10 mouse cellular contexts compared by ENCODE assay signal in genomic region chr12:45384864-45385263, GRCm38 (mm10).
DNase-seq lines count a peak whose midpoint lies in the region; ATAC-seq lines count a peak whose summit lies in the region.
"Had no signal": no experiment of that assay in that cellular context is flagged by ENCODE, and none has a peak within 500 bp of the region (broad histone marks: within the 10 kb centered on the region; RNA-seq: fewer than 3 reads in every experiment).

No protein-coding gene starts in this region.

- H3K27me3 ChIP-seq in forebrain, embryonic 14.5 days (replicated peaks; ENCODE audit: control insufficient read depth, insufficient read depth, low read length), result no peaks in the 10 kb centered on the region
- H3K27me3 ChIP-seq in forebrain, embryonic 15.5 days, result no peaks in the 10 kb centered on the region
- H3K27me3 ChIP-seq in embryonic facial prominence, embryonic 14.5 days (replicated peaks; ENCODE audit: control insufficient read depth, insufficient read depth, low read length), result no peaks in the 10 kb centered on the region
- H3K27me3 ChIP-seq in heart, embryonic 12.5 days (replicated peaks), result no peaks in the 10 kb centered on the region
- H3K27me3 ChIP-seq: limb, embryonic 13.5 days had no signal

- no peaks in the 10 kb centered on the region for H3K4me1 ChIP-seq in forebrain, embryonic 14.5 days (ENCODE audit: control insufficient read depth, insufficient read depth, low read length)
- H3K4me1 ChIP-seq in forebrain, embryonic 15.5 days, result no peaks in the 10 kb centered on the region
- H3K4me1 ChIP-seq in embryonic facial prominence, embryonic 14.5 days (ENCODE audit: control insufficient read depth, insufficient read depth, low read length), result no peaks in the 10 kb centered on the region
- no peaks in the 10 kb centered on the region for H3K4me1 ChIP-seq in heart, embryonic 12.5 days (replicated peaks)
- H3K4me1 ChIP-seq: limb, embryonic 13.5 days had no signal

- no peak overlapping the region for H3K4me3 ChIP-seq in forebrain, embryonic 14.5 days (ENCODE audit: low read depth, low read length)
- no peak overlapping the region for H3K4me3 ChIP-seq in forebrain, embryonic 15.5 days
- no peak overlapping the region for H3K4me3 ChIP-seq in embryonic facial prominence, embryonic 14.5 days (ENCODE audit: low read depth, low read length)
- H3K4me3 ChIP-seq in heart, embryonic 12.5 days, result no peak overlapping the region
- H3K4me3 ChIP-seq: limb, embryonic 13.5 days had no signal

- peak; percentile 57 for DNase-seq in forebrain, embryonic 14.5 days (ENCODE audit: low spot score)
- peak; percentile 10 for DNase-seq in lung, postnatal 10 days
- DNase-seq in lung, postnatal 14 days, result no peak
- peak; percentile 8 for DNase-seq in embryonic facial prominence, embryonic 14.5 days (ENCODE audit: low spot score)
- DNase-seq in retina, embryonic 14.5 days (ENCODE audit: low spot score), result peak; percentile 55

- H3K36me3 ChIP-seq in forebrain, embryonic 14.5 days (ENCODE audit: control insufficient read depth, insufficient read depth, low read length), result no peaks in the 10 kb centered on the region
- H3K36me3 ChIP-seq in forebrain, embryonic 15.5 days, result no peaks in the 10 kb centered on the region
- no peaks in the 10 kb centered on the region for H3K36me3 ChIP-seq in embryonic facial prominence, embryonic 14.5 days (ENCODE audit: control insufficient read depth, insufficient read depth, low read length)
- H3K36me3 ChIP-seq in heart, embryonic 12.5 days, result no peaks in the 10 kb centered on the region
- H3K36me3 ChIP-seq: limb, embryonic 13.5 days had no signal

- no peak overlapping the region for H3K9ac ChIP-seq in forebrain, embryonic 14.5 days (ENCODE audit: low read length)
- no peak overlapping the region for H3K9ac ChIP-seq in forebrain, embryonic 15.5 days (replicated peaks)
- H3K9ac ChIP-seq in embryonic facial prominence, embryonic 14.5 days (ENCODE audit: low read depth, low read length), result no peak overlapping the region
- no peak overlapping the region for H3K9ac ChIP-seq in heart, embryonic 12.5 days
- H3K9ac ChIP-seq: limb, embryonic 13.5 days had no signal

- 0 out of 2 replicates have a peak, but pooled peaks cover 4% of the 10 kb centered on the region for H3K9me3 ChIP-seq in forebrain, embryonic 14.5 days (replicated peaks; ENCODE audit: control insufficient read depth, low read length)
- H3K9me3 ChIP-seq in forebrain, embryonic 15.5 days, result no peaks in the 10 kb centered on the region
- H3K9me3 ChIP-seq in embryonic facial prominence, embryonic 14.5 days (ENCODE audit: control insufficient read depth, low read length), result peaks cover 10% of the 10 kb centered on the region; the same call in 1 of the 2 replicates
- peaks cover 10% of the 10 kb centered on the region; the same call in 1 of the 2 replicates for H3K9me3 ChIP-seq in heart, embryonic 12.5 days (replicated peaks)

- 62% methylated on average over 3 of the region's 3 CpGs for WGBS in forebrain, embryonic 14.5 days
- 55% methylated on average over 3 of the region's 3 CpGs for WGBS in forebrain, embryonic 15.5 days
- 67% methylated on average over 3 of the region's 3 CpGs for WGBS in embryonic facial prominence, embryonic 14.5 days
- WGBS in heart, embryonic 12.5 days, result 50% methylated on average over 3 of the region's 3 CpGs

- no peak overlapping the region for H3K27ac ChIP-seq in forebrain, embryonic 14.5 days (ENCODE audit: low read depth, low read length)
- H3K27ac ChIP-seq in forebrain, embryonic 15.5 days (replicated peaks), result no peak overlapping the region
- H3K27ac ChIP-seq in embryonic facial prominence, embryonic 14.5 days (replicated peaks; ENCODE audit: low read depth, low read length), result no peak overlapping the region
- H3K27ac ChIP-seq in heart, embryonic 12.5 days (ENCODE audit: poor library complexity, severe bottlenecking), result no peak overlapping the region
- H3K27ac ChIP-seq: limb, embryonic 13.5 days had no signal

- H3K4me2 ChIP-seq in forebrain, embryonic 14.5 days (ENCODE audit: low read length), result no peak overlapping the region
- H3K4me2 ChIP-seq in forebrain, embryonic 15.5 days (replicated peaks), result no peak overlapping the region
- H3K4me2 ChIP-seq in embryonic facial prominence, embryonic 14.5 days (ENCODE audit: low read depth, low read length), result no peak overlapping the region
- no peak overlapping the region for H3K4me2 ChIP-seq in heart, embryonic 12.5 days
- H3K4me2 ChIP-seq: limb, embryonic 13.5 days had no signal

- no peak for ATAC-seq in forebrain, embryonic 14.5 days
- no peak for ATAC-seq in forebrain, embryonic 15.5 days (replicated peaks)
- no peak for ATAC-seq in embryonic facial prominence, embryonic 14.5 days (ENCODE audit: low read depth)
- no peak for ATAC-seq in monocyte, adult 5-6 weeks (replicated peaks; ENCODE audit: insufficient number of reproducible peaks, low FRiP score, low TSS enrichment, poor library complexity, severe bottlenecking)
- ATAC-seq in heart, embryonic 12.5 days (ENCODE audit: insufficient number of reproducible peaks, low FRiP score), result no peak
- ATAC-seq: forebrain, embryonic 16.5 days had no signal
